Mouse (Mus musculus) CD4-positive, CD25-positive, alpha-beta regulatory T cell, adult 9 weeks (primary cell): ENCODE data around the gene Gm17026. TPM values are rescaled to one million over a fixed set of nuclear protein-coding genes. Genes with fewer than 3 reads are reported as not detected.

Experiments
- polyA plus RNA-seq: library from polyadenylated mRNA; unstranded; fragments of 100-300 nt; shearing (Covaris generic); gene quantifications from one replicate; pipeline ENCODE4 v1.2.1, GENCODE M21; 2017

Gene Gm17026
- not detected for polyA plus RNA-seq

GRCm38 (mm10) chr14:42259948-42260347, at the start of gene Gm17026:
TSS of gene Gm17026 (minus strand) at chr14:42260048.

GRCm38 (mm10) chr14:42297258-42297657, 37.4 kb upstream of the Gm17026 start, which contains the start of gene Gm9611:
TSS of gene Gm9611 (minus strand) at chr14:42297358.

Other genes starting within 250 kb of the Gm17026 start
- not detected for gene Gm7951, start 142.7 kb downstream of the Gm17026 start, polyA plus RNA-seq
- gene Gm17027, start 97.4 kb downstream of the Gm17026 start, polyA plus RNA-seq, result not detected
- not detected for gene Gm3573, start 69.3 kb downstream of the Gm17026 start, polyA plus RNA-seq
- not detected for gene Gm9611, start 37.3 kb upstream of the Gm17026 start, polyA plus RNA-seq
- gene Gm7995, start 50.2 kb upstream of the Gm17026 start, polyA plus RNA-seq, result not detected
- gene Gm8005, start 179.6 kb upstream of the Gm17026 start, polyA plus RNA-seq, result not detected
- gene Gm8011, start 203.8 kb upstream of the Gm17026 start, polyA plus RNA-seq, result not detected
- gene Gm8020, start 242.3 kb upstream of the Gm17026 start, polyA plus RNA-seq, result not detected